Mouse (Mus musculus) layer of hippocampus, postnatal 10 days (tissue): ENCODE results near the gene Fbxw28. TPM values are rescaled to one million over a fixed set of nuclear protein-coding genes. Genes with fewer than 3 reads are reported as not detected.
"Not testable (repeated sequence)": the region's sequence is repeated elsewhere in the genome, so short reads cannot be mapped to it uniquely, and the experiment has no call there.

Experiments used
- DNase-seq, 2 experiments: peaks; one replicate each; pipeline ENCODE4 v3.0.0; 2021; ENCODE audit warnings: low spot score in 2 of 2
- long read RNA-seq: library from polyadenylated mRNA; stranded (forward); transcript quantifications from one replicate; pipeline ENCODE4 v2.0.0, GENCODE M21; 2023
- total RNA-seq, 2 experiments: library from RNA; stranded (reverse); gene quantifications; 2 replicates each; pipeline ENCODE4 v1.2.3; 2021

Fbxw28 gene
- total RNA-seq, result not detected
- long read RNA-seq, result 0 reads

DNA sequence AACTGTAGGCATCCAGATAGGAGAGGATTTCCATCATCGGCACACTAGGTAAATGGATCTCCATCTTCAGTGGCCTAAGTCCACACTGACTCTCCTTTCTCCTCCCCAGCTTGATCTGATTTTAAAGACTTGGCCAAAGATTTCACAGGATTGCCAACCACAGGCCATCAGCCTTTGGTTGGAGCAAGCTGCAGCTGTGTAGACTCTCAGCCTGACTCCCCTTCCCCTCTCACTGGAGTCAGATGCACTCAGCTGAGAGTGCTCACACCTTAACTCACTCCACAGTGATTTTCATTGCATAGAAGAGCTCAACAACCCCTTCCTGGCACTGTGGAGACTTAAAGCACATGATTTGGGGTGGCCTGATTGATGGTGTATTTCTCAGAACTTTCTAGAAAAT is at the start of gene Fbxw28:
Fbxw28 (minus strand) TSS at position 101 of the 400 bp plus-strand sequence.
- not testable (repeated sequence) for DNase-seq

DNA sequence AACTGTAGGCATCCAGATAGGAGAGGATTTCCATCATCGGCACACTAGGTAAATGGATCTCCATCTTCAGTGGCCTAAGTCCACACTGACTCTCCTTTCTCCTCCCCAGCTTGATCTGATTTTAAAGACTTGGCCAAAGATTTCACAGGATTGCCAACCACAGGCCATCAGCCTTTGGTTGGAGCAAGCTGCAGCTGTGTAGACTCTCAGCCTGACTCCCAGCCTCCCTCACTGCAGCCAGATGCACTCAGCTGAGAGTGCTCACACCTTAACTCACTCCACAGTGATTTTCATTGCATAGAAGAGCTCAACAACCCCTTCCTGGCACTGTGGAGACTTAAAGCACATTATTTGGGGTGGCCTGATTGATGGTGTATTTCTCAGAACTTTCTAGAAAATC is 51.9 kb downstream of the Fbxw28 start, which contains the start of gene Fbxw14:
Fbxw14 (minus strand) TSS at position 101 of the 400 bp plus-strand sequence.
- DNase-seq, result not testable (repeated sequence)

Other genes starting within 250 kb of the Fbxw28 start
- 10 to 100 TPM; 87.8 to 89.8 TPM for gene Plxnb1, start 244.3 kb downstream of the Fbxw28 start, total RNA-seq
- not detected for gene Fbxw21, start 177.6 kb downstream of the Fbxw28 start, total RNA-seq
- gene Fbxw13, start 143.7 kb downstream of the Fbxw28 start, total RNA-seq, result not detected
- not detected for gene Fbxw20, start 104.9 kb downstream of the Fbxw28 start, total RNA-seq
- not detected for gene Fbxw14, start 52.0 kb downstream of the Fbxw28 start, total RNA-seq
- not detected for gene Fbxw22, start 64.6 kb upstream of the Fbxw28 start, total RNA-seq
- not detected for gene Fbxw16, start 109.5 kb upstream of the Fbxw28 start, total RNA-seq
- not detected for gene Fbxw19, start 156.2 kb upstream of the Fbxw28 start, total RNA-seq
- gene Fbxw15, start 228.6 kb upstream of the Fbxw28 start, total RNA-seq, result not detected